In the genomic region with DNA sequence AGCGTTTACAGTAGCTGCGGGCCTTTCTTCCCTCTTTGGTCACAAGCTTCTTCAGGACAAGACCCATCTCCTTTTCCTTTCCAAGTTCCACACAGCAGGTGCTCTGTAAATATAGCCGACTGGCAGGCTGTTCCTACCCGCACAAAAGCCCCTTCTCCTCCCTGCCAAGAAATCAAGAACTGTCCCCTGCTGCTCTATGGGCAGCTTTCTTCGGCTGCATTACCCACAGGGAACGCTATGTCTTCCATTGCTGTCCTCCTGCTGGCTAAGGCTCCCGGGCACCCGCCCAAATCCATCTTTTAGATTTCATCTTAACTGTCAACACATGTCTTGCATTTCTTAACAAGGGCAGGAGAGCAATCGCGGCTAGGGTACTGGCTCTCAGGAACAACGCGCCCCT, we compare ENCODE assay signal across 9 mouse cellular contexts. TPM values are rescaled to one million over a fixed set of nuclear protein-coding genes. Genes with fewer than 3 reads are reported as not detected.
DNase-seq lines count a peak whose midpoint lies in the region; ATAC-seq lines count a peak whose summit lies in the region.
"Had no signal": no experiment of that assay in that cellular context is flagged by ENCODE, and none has a peak within 500 bp of the region (broad histone marks: within the 10 kb centered on the region; RNA-seq: fewer than 3 reads in every experiment).

No protein-coding gene starts in this region.

- peak; percentile 30 for DNase-seq in adrenal gland, postnatal 10 days
- no peak for DNase-seq in adrenal gland, adult 8-10 months
- DNase-seq in ovary, postnatal 10 days (ENCODE audit: low spot score) = peak; percentile 3
- no peak for DNase-seq in ovary, postnatal 14 days (ENCODE audit: low spot score)
- peak; percentile 21 to 32 for DNase-seq in heart, postnatal 10 days
- DNase-seq in skeletal muscle tissue, adult 2 months (ENCODE audit: low read depth, low spot score) = peak; percentile 90
- no peak for DNase-seq in spleen, adult 18-20 months

- ATAC-seq in activated CD4-positive, CD25-positive, alpha-beta regulatory T cell, adult 4 months = no peak

- intact Hi-C loops in heart, postnatal 10 days (cut with DNase I) = no loop called here

RNA-seq across cellular contexts. Expression of a gene that starts 13.9 kb away (rescaled TPM):
- 100 to 1,000 TPM in 1 of 2 experiments, 10 to 100 TPM in 1; 43.0 to 253 TPM for total RNA-seq in adrenal gland, postnatal 10 days (2021)
- 1 to 10 TPM in 2 of 4 experiments, under 1 TPM in 2; 0.10 to 1.3 (median 0.67) TPM for total RNA-seq in adrenal gland, adult 8-10 months (2022)
- under 1 TPM; 0.15 to 0.38 TPM for total RNA-seq in heart, postnatal 10 days (2021)
- polyA plus RNA-seq in activated CD4-positive, CD25-positive, alpha-beta regulatory T cell, adult 4 months (2017; shearing (Covaris generic)) = not detected
- polyA plus RNA-seq: small intestine, adult 2 months had no signal

Comparison
In these comparisons a context has a peak if more than half of its experiments do, and no peak if none do; other contexts are left out.
1. DNase-seq: peak in adrenal gland, postnatal 10 days (single experiment), ovary, postnatal 10 days (single experiment), heart, postnatal 10 days (2 of 2) and skeletal muscle tissue, adult 2 months (single experiment); none in adrenal gland, adult 8-10 months (single experiment), ovary, postnatal 14 days (single experiment) and spleen, adult 18-20 months (0 of 2).
2. RNA of a gene that starts 13.9 kb away (total RNA-seq): 43.0 to 253 TPM in adrenal gland, postnatal 10 days; 0.10 to 1.3 TPM in adrenal gland, adult 8-10 months and 0.15 to 0.38 TPM in heart, postnatal 10 days; every median in the first group is over 10 times any median in the second.